In genomic region chr6:113272365-113272764, GRCm38 (mm10) we compare ENCODE assay signal across 32 mouse cellular contexts. TPM values are rescaled to one million over a fixed set of nuclear protein-coding genes. Genes with fewer than 3 reads are reported as not detected.
"Had no signal": no experiment of that assay in that cellular context is flagged by ENCODE, and none has a peak within 500 bp of the region (broad histone marks: within the 10 kb centered on the region; RNA-seq: fewer than 3 reads in every experiment).

No protein-coding gene starts in this region.

- H3K4me3 ChIP-seq: left cerebral cortex, adult 2 months; limb, embryonic 10.5 days; limb, embryonic 12.5 days; limb, embryonic 13.5 days; limb, embryonic 15.5 days; liver, embryonic 12.5 days; liver, embryonic 13.5 days; liver, embryonic 15.5 days; lung, embryonic 15.5 days; megakaryocyte, embryonic 14.5 days; midbrain, embryonic 12.5 days; midbrain, embryonic 13.5 days; midbrain, embryonic 15.5 days; myocyte had no signal

- H3K4me2 ChIP-seq: limb, embryonic 12.5 days; limb, embryonic 13.5 days; limb, embryonic 15.5 days; liver, embryonic 11.5 days; liver, embryonic 12.5 days; liver, embryonic 13.5 days; liver, embryonic 15.5 days; lung, embryonic 14.5 days; lung, embryonic 15.5 days; midbrain, embryonic 11.5 days; midbrain, embryonic 12.5 days; midbrain, embryonic 13.5 days; midbrain, embryonic 15.5 days had no signal

- H3K9ac ChIP-seq: limb, embryonic 12.5 days; limb, embryonic 13.5 days; limb, embryonic 15.5 days; liver, embryonic 12.5 days; liver, embryonic 13.5 days; liver, embryonic 14.5 days; liver, embryonic 15.5 days; liver, postnatal 0 days; lung, embryonic 14.5 days; lung, embryonic 15.5 days; midbrain, embryonic 12.5 days; midbrain, embryonic 13.5 days; midbrain, embryonic 15.5 days had no signal

- ATAC-seq: liver, embryonic 12.5 days; liver, postnatal 0 days; lung, postnatal 0 days; midbrain, embryonic 13.5 days; midbrain, embryonic 15.5 days; midbrain, embryonic 16.5 days had no signal

- H3K9me3 ChIP-seq: limb, embryonic 10.5 days; limb, embryonic 12.5 days; limb, embryonic 13.5 days; limb, embryonic 15.5 days; liver, embryonic 12.5 days; liver, embryonic 13.5 days; liver, embryonic 15.5 days; lung, embryonic 15.5 days; megakaryocyte, embryonic 14.5 days; midbrain, embryonic 12.5 days; midbrain, embryonic 13.5 days; midbrain, embryonic 15.5 days had no signal

- H3K4me1 ChIP-seq: limb, embryonic 10.5 days; limb, embryonic 12.5 days; limb, embryonic 13.5 days; limb, embryonic 15.5 days; liver, embryonic 12.5 days; liver, embryonic 13.5 days; liver, embryonic 15.5 days; lung, embryonic 15.5 days; megakaryocyte, embryonic 14.5 days; midbrain, embryonic 12.5 days; midbrain, embryonic 13.5 days; midbrain, embryonic 15.5 days had no signal

- H3K27me3 ChIP-seq: limb, embryonic 12.5 days; limb, embryonic 13.5 days; limb, embryonic 15.5 days; liver, embryonic 12.5 days; liver, embryonic 13.5 days; liver, embryonic 15.5 days; lung, embryonic 15.5 days; megakaryocyte, embryonic 14.5 days; midbrain, embryonic 12.5 days; midbrain, embryonic 13.5 days; midbrain, embryonic 15.5 days had no signal

- H3K27ac ChIP-seq: left cerebral cortex, adult 2 months; limb, embryonic 10.5 days; limb, embryonic 12.5 days; limb, embryonic 13.5 days; limb, embryonic 15.5 days; liver, embryonic 12.5 days; liver, embryonic 13.5 days; liver, embryonic 14.5 days; liver, embryonic 15.5 days; lung, embryonic 15.5 days; macrophage; midbrain, embryonic 12.5 days; midbrain, embryonic 13.5 days; midbrain, embryonic 15.5 days had no signal

- DNase-seq: left cerebral cortex, postnatal 4 days; liver; liver, embryonic 13.5 days; liver, postnatal 0 days; lung, adult 18-20 months; lung, adult 2 months; lung, embryonic 14.5 days; lung, postnatal 10 days; lung, postnatal 14 days; lung, postnatal 36 days; lung, postnatal 4 days; midbrain, embryonic 14.5 days had no signal

RNA-seq across cellular contexts. Expression of gene Cpne9, which starts 9.7 kb away (rescaled TPM):
- total RNA-seq: liver, adult 2 months had no signal
- polyA plus RNA-seq: liver, adult 2 months; liver, embryonic 13.5 days; liver, embryonic 15.5 days; lung, embryonic 14.5 days; lung, embryonic 15.5 days; lung, postnatal 0 days; macrophage had no signal
